Mouse (Mus musculus) MEL (cell line): Measurements from ENCODE around the gene Pdik1l. TPM values are rescaled to one million over a fixed set of nuclear protein-coding genes. Genes with fewer than 3 reads are reported as not detected.

Experiments used
- DNase-seq: peaks from one replicate; pipeline ENCODE4 v3.0.0; 2011; ENCODE audit warnings: low read depth, low spot score
- H3K27ac ChIP-seq: 2 replicates; pipeline ENCODE4 v1.5.1; 2012; ENCODE audit warnings: low read depth, mild to moderate bottlenecking, control low read depth, low read length, moderate library complexity; ENCODE audit not compliant: control insufficient read depth
- H3K27me3 ChIP-seq, 2 experiments: fragments of 150-350 bp in 1 of 2; sonication (generic) in 1 of 2; 2 replicates each; pipeline ENCODE4 v1.6.1; 2012; ENCODE audit warnings: low read length in 2 of 2, mild to moderate bottlenecking in 2 of 2, improper control_type of control experiment in 1 of 2, moderate library complexity in 1 of 2; ENCODE audit not compliant: insufficient read depth in 2 of 2, control insufficient read depth in 1 of 2
- H3K36me3 ChIP-seq, 2 experiments: 2 replicates each; pipeline ENCODE4 v1.6.1; 2012 to 2014; ENCODE audit warnings: low read length in 2 of 2, improper control_type of control experiment in 1 of 2, inconsistent platforms in 1 of 2, mild to moderate bottlenecking in 1 of 2; ENCODE audit not compliant: insufficient read depth in 2 of 2, control insufficient read depth in 1 of 2
- H3K4me1 ChIP-seq, 2 experiments: fragments of 150-350 bp in 1 of 2; sonication (generic) in 1 of 2; 2 replicates each; pipeline ENCODE4 v1.6.1; 2012; ENCODE audit warnings: low read length in 2 of 2, improper control_type of control experiment in 1 of 2, mild to moderate bottlenecking in 1 of 2; ENCODE audit not compliant: insufficient read depth in 2 of 2, control insufficient read depth in 1 of 2
- H3K4me3 ChIP-seq, 2 experiments: fragments of 150-350 bp in 1 of 2; sonication (generic) in 1 of 2; 2 replicates each; pipeline ENCODE4 v1.5.1; 2012; ENCODE audit warnings: low read depth in 2 of 2, low read length in 2 of 2, mild to moderate bottlenecking in 2 of 2, moderate library complexity in 2 of 2, control low read depth in 1 of 2, improper control_type of control experiment in 1 of 2; ENCODE audit not compliant: control insufficient read depth in 1 of 2, insufficient read depth in 1 of 2
- H3K79me2 ChIP-seq: 2 replicates; pipeline ENCODE4 v1.6.1; 2012; ENCODE audit warnings: mild to moderate bottlenecking, low read length, moderate library complexity; ENCODE audit not compliant: control insufficient read depth, poor library complexity, insufficient read depth
- H3K9ac ChIP-seq: 2 replicates; pipeline ENCODE4 v1.6.1; 2012; ENCODE audit warnings: low read depth, mild to moderate bottlenecking, control low read depth, low read length, moderate library complexity; ENCODE audit not compliant: control insufficient read depth, poor library complexity, severe bottlenecking
- H3K9me3 ChIP-seq: fragments of 150-350 bp; sonication (generic); replicated peaks from 2 replicates; pipeline ENCODE4 v1.6.1; 2012; ENCODE audit warnings: mild to moderate bottlenecking, low read length, improper control_type of control experiment, moderate library complexity; ENCODE audit not compliant: insufficient read depth
- CHD2 ChIP-seq: IDR thresholded peaks from 2 replicates; pipeline ENCODE4 v1.6.1; 2011; ENCODE audit warnings: low read length, improper control_type of control experiment
- CTCF ChIP-seq, 3 experiments: IDR thresholded peaks in 2 of 3; conservative IDR thresholded peaks in 1 of 3; 2 replicates each; pipeline ENCODE4 v1.5.1; 2011 to 2012; ENCODE audit warnings: low read length in 3 of 3, low read depth in 2 of 3, mild to moderate bottlenecking in 2 of 3, improper control_type of control experiment in 1 of 3, inconsistent platforms in 1 of 3, mixed read lengths in 1 of 3, moderate library complexity in 1 of 3; ENCODE audit not compliant: control insufficient read depth in 1 of 3, insufficient read depth in 1 of 3, poor library complexity in 1 of 3, severe bottlenecking in 1 of 3
- ELF1 ChIP-seq: IDR thresholded peaks from 2 replicates; pipeline ENCODE4 v1.6.1; 2014; ENCODE audit warnings: low read depth, mild to moderate bottlenecking, inconsistent platforms, low read length, improper control_type of control experiment, moderate library complexity
- EP300 ChIP-seq, 2 experiments: IDR thresholded peaks; 2 replicates each; pipeline ENCODE4 v1.6.1; 2011; ENCODE audit warnings: improper control_type of control experiment in 2 of 2, low read length in 2 of 2, low read depth in 1 of 2, mild to moderate bottlenecking in 1 of 2
- GABPA ChIP-seq: IDR thresholded peaks from 2 replicates; pipeline ENCODE4 v1.6.1; 2012; ENCODE audit warnings: low read depth, mild to moderate bottlenecking, inconsistent platforms, low read length, improper control_type of control experiment, moderate library complexity
- GATA1 ChIP-seq: IDR thresholded peaks from 2 replicates; pipeline ENCODE4 v1.6.1; 2011; ENCODE audit warnings: low read depth, low read length, improper control_type of control experiment
- JUND ChIP-seq: IDR thresholded peaks from 2 replicates; pipeline ENCODE4 v1.6.1; 2011; ENCODE audit warnings: low read depth, mild to moderate bottlenecking, improper control_type of control experiment, low read length
- KAT2A ChIP-seq: conservative IDR thresholded peaks from 2 replicates; pipeline ENCODE4 v1.6.1; 2012; ENCODE audit warnings: low read depth, low read length, improper control_type of control experiment, inconsistent platforms
- MAX ChIP-seq: IDR thresholded peaks from 2 replicates; pipeline ENCODE4 v1.6.1; 2011; ENCODE audit warnings: low read length, improper control_type of control experiment
- MAZ ChIP-seq: IDR thresholded peaks from 2 replicates; pipeline ENCODE4 v1.6.1; 2012; ENCODE audit warnings: low read depth, mild to moderate bottlenecking, inconsistent platforms, low read length, improper control_type of control experiment
- MXI1 ChIP-seq: IDR thresholded peaks from 2 replicates; pipeline ENCODE4 v1.6.1; 2011; ENCODE audit warnings: mild to moderate bottlenecking, low read depth, low read length, improper control_type of control experiment
- MYB ChIP-seq: IDR thresholded peaks from 2 replicates; pipeline ENCODE4 v1.6.1; 2011; ENCODE audit warnings: mild to moderate bottlenecking, low read depth, low read length, improper control_type of control experiment
- MYC ChIP-seq: IDR thresholded peaks from 2 replicates; pipeline ENCODE4 v1.6.1; 2011; ENCODE audit warnings: low read depth, mild to moderate bottlenecking, low read length, improper control_type of control experiment, moderate library complexity
- NELFE ChIP-seq: IDR thresholded peaks from 2 replicates; pipeline ENCODE4 v1.6.1; 2011; ENCODE audit warnings: low read depth, low read length, improper control_type of control experiment
- POLR2AphosphoS2 ChIP-seq: IDR thresholded peaks from 2 replicates; pipeline ENCODE4 v1.6.1; 2011; ENCODE audit warnings: low read length, improper control_type of control experiment
- POLR2AphosphoS5 ChIP-seq: IDR thresholded peaks from 2 replicates; pipeline ENCODE4 v1.6.1; 2012; ENCODE audit warnings: low read depth, borderline replicate concordance, mild to moderate bottlenecking, inconsistent platforms, low read length, moderate library complexity, mixed read lengths
- SMC3 ChIP-seq: IDR thresholded peaks from 2 replicates; pipeline ENCODE4 v1.6.1; 2011; ENCODE audit warnings: low read depth, low read length, improper control_type of control experiment
- TAL1 ChIP-seq: IDR thresholded peaks from 2 replicates; pipeline ENCODE4 v1.6.1; 2012; ENCODE audit warnings: mild to moderate bottlenecking, inconsistent platforms, low read length, moderate library complexity, mixed read lengths
- TBP ChIP-seq: IDR thresholded peaks from 2 replicates; pipeline ENCODE4 v1.8.0; 2011; ENCODE audit warnings: low read depth, low read length, improper control_type of control experiment
- TCF12 ChIP-seq: IDR thresholded peaks from 2 replicates; pipeline ENCODE4 v1.6.1; 2014; ENCODE audit warnings: low read depth, mild to moderate bottlenecking, inconsistent platforms, low read length, improper control_type of control experiment, moderate library complexity
- UBTF ChIP-seq: IDR thresholded peaks from 2 replicates; pipeline ENCODE4 v1.6.1; 2012; ENCODE audit warnings: low read depth, mild to moderate bottlenecking, inconsistent platforms, low read length, improper control_type of control experiment, moderate library complexity, borderline replicate concordance; ENCODE audit not compliant: insufficient read depth
- USF1 ChIP-seq: IDR thresholded peaks from 2 replicates; pipeline ENCODE4 v1.6.1; 2014; ENCODE audit warnings: low read depth, mild to moderate bottlenecking, inconsistent platforms, low read length, improper control_type of control experiment, moderate library complexity
- ZNF384 ChIP-seq: IDR thresholded peaks from 2 replicates; pipeline ENCODE4 v1.6.1; 2012; ENCODE audit warnings: low read depth, mild to moderate bottlenecking, inconsistent platforms, low read length, improper control_type of control experiment
- polyA plus RNA-seq, 2 experiments: library from polyadenylated mRNA; stranded (reverse) in 1 of 2; unstranded in 1 of 2; fragments of >175 nt in 1 of 2; fragments of >200 nt in 1 of 2; gene quantifications; 2 replicates each; pipeline versions ENCODE4 v1.2.1 to v1.2.4; 2012; ENCODE audit warnings: low replicate concordance in 2 of 2, low read depth in 1 of 2; ENCODE audit not compliant: insufficient read length in 2 of 2, insufficient read depth in 1 of 2, missing spikeins in 1 of 2
- total RNA-seq: library from RNA; depleted of rRNA; stranded (reverse); fragments of 300-350 nt; gene quantifications from 2 replicates; pipeline ENCODE4 v1.2.3, GENCODE M21; 2012

Pdik1l gene
- total and polyA plus RNA-seq, 3 experiments: 11.7 to 32.1 (median 13.0) TPM

- Histone ChIP-seq H3K79me2 (no peaks in the 10 kb centered on the region), H3K27me3 (peaks cover 0 to 10% of the 10 kb centered on the region in 2 experiments; a peak in 3 of 4 replicates), H3K4me1 (no peaks in the 10 kb centered on the region), H3K36me3 (no peaks in the 10 kb centered on the region), H3K4me3 (no peak overlapping the region), H3K9ac (no peak overlapping the region), H3K9me3 (no peaks in the 10 kb centered on the region), H3K27ac (no peak overlapping the region)
- TF ChIP-seq GATA1: no peak
- no peak for TF ChIP-seq TBP
- no peak for TF ChIP-seq CHD2
- no peak for TF ChIP-seq ELF1
- no peak for TF ChIP-seq MYB
- TF ChIP-seq GABPA: no peak
- no peak for TF ChIP-seq TCF12
- no peak for TF ChIP-seq POLR2AphosphoS5
- TF ChIP-seq UBTF: no peak
- TF ChIP-seq EP300 (IDR thresholded peaks at IDR 0.05; ENCODE audit: low read depth in 1 of 2, low read length in 2 of 2): no peak
- no peak for DNase-seq
These were observed 31.4 kb upstream of the Pdik1l start for GRCm38 (mm10) chr4:134319074-134319473.

DNA sequence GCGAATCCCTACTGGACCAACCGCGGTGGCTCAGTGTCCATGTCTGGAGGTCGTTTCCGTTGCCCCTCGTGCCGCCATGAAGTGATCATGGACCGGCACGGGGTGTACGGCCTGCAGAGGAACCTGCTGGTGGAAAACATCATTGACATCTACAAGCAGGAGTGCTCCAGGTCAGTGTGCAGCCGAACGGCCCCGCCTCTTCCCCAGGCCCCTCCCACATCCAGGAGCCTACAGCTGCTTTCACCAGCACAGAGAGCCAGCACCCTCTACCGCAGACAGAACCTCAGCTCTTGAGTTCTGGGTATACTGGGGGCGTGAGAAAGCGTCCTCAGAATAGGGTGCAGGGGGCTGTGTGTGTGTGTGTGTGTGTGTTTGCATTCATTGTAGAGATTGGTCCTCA lies 28.7 kb upstream of the Pdik1l start:
- H3K9me3 ChIP-seq: no peaks in the 10 kb centered on the region
- no peak for DNase-seq
- H3K9ac ChIP-seq: no peak overlapping the region

GRCm38 (mm10) chr4:134315470-134315869 lies 27.8 kb upstream of the Pdik1l start:
- DNase-seq: no peak
- Histone ChIP-seq H3K79me2 (no peaks in the 10 kb centered on the region), H3K27ac (no peak overlapping the region), H3K27me3 (peaks cover 0 to 7% of the 10 kb centered on the region in 2 experiments; a peak in 3 of 4 replicates), H3K4me1 (no peaks in the 10 kb centered on the region), H3K9me3 (no peaks in the 10 kb centered on the region), H3K9ac (no peak overlapping the region), H3K4me3 (no peak overlapping the region), H3K36me3 (no peaks in the 10 kb centered on the region)
- TF ChIP-seq NELFE (no peak), MAX (no peak), USF1 (no peak), SMC3 (no peak), TBP (no peak), JUND (no peak), ELF1 (no peak), MYB (no peak), MAZ (no peak), ZNF384 (no peak), POLR2AphosphoS2 (no peak), KAT2A (no peak), EP300 (IDR thresholded peaks at IDR 0.05; ENCODE audit: low read depth in 1 of 2, low read length in 2 of 2) (no peak), TAL1 (no peak), MXI1 (no peak)

More for the DNA sequence above, 28.7 kb upstream of the Pdik1l start:
- no peaks in the 10 kb centered on the region for H3K4me1 ChIP-seq
- H3K4me3 ChIP-seq: no peak overlapping the region
- no peak for TF ChIP-seq MYC
- TF ChIP-seq CTCF (IDR thresholded peaks at IDR 0.05 in 2 of 3, conservative IDR thresholded peaks at IDR 0.05 in 1 of 3; ENCODE audit: control insufficient read depth in 1 of 3, insufficient read depth in 1 of 3, low read depth in 2 of 3, low read length in 3 of 3, poor library complexity in 1 of 3, severe bottlenecking in 1 of 3): no peak
- no peaks in the 10 kb centered on the region for H3K36me3 ChIP-seq
- no peak overlapping the region for H3K27ac ChIP-seq
- no peaks in the 10 kb centered on the region for H3K79me2 ChIP-seq
- H3K27me3 ChIP-seq: peaks cover 0 to 7% of the 10 kb centered on the region in 2 experiments; a peak in 3 of 4 replicates
